Mouse (Mus musculus) activated CD4-positive, CD25-positive, alpha-beta regulatory T cell, adult 4 months (primary cell): ENCODE results near the gene Cwf19l1. TPM values are rescaled to one million over a fixed set of nuclear protein-coding genes. Genes with fewer than 3 reads are reported as not detected.
A peak's percentile ranks its signal among the peaks of the same experiment; 100 is the strongest.
"Not testable (repeated sequence)": the region's sequence is repeated elsewhere in the genome, so short reads cannot be mapped to it uniquely, and the experiment has no call there.

Source experiments
- ATAC-seq: one replicate; pipeline ENCODE4 v1.8.0; 2017
- polyA plus RNA-seq, 2 experiments: library from polyadenylated mRNA; unstranded; fragments of 100-300 nt; shearing (Covaris generic); gene quantifications; one replicate each; pipeline ENCODE4 v1.2.1; 2017

The Cwf19l1 gene
- polyA plus RNA-seq, result 10 to 100 TPM; 25.7 to 31.2 TPM

DNA sequence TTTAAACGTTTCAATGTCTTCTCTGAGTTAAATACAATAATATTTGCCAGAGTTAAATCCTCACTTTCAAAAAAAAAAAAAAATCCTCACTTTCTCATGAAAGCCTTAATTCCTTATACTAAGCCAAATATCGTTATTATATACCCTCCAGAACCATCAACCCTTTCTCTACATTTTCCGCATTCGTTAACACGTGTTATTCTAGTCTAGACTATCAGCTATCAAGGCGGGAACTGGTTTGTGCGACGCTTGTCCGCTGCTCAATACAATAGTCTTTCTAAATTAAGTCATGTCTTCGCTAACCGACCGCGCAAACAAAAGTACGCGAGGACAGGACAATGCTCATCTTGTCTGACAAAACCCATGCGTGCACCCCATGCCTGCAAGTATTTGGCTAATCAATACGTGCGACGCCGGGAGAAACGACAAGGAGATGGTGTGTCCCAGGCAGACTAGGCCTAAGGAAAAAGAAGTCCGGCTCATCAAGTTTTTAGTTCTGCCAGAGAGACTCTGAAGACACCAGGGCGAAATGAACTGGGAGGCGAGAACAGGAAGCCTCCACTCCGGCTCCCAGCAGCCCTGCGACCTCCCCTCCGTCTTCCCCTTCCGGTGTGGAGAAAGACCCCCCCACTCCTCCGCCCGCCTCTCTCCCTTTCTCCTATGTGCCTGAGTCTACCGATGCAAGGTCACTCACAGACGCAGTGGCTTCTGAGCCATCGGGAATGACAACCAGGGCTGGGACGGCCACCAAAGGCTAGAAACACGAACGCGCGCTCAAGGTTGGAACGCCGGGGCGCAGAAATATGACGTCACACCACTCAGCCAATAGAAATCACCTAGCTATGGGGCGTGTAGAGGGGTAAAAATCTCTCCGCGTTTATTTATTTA lies at the start of gene Cwf19l1:
Cwf19l1 (minus strand) TSS at position 805 of the 888 bp plus-strand sequence.
- ATAC-seq, result peak; percentile 86

DNA sequence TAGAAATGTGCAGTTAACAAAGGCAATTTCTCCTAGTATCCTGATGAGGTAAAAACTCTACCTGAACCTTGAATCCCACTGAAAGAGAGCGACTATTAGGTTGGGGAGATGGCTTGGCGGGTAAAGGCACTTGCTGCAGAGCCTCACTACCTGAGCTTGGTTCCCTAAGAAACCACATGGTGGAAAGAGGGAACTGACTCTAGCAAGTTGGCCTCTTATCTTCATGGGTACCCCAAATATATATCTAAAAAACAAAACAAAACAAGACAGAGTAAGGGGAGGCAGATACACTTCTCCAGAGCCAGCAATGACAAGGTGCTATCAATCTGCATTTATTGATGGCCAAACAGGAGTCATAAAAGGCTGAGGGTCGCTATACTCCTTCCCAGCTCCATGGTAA lies 48.3 kb upstream of the Cwf19l1 start:
- no peak for ATAC-seq

DNA sequence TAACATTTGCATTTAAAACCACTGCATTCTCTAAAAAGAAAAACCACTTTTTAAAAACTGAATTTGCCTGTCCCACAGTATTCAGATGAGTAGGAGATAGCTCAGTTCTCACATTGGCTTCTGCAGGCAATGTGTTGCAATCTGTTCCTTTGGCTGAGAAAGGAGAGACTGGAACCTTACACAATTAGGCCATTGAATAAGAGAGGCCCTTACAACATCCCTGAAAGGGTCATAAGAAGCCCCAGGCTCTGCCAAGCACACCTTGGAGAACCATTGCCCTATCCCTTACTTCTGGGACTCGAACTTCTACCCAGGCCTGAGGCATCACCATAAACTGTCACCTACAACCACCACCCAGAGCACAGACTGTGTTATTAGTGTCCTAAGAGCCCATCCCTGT lies 44.8 kb upstream of the Cwf19l1 start:
- ATAC-seq, result no peak

DNA sequence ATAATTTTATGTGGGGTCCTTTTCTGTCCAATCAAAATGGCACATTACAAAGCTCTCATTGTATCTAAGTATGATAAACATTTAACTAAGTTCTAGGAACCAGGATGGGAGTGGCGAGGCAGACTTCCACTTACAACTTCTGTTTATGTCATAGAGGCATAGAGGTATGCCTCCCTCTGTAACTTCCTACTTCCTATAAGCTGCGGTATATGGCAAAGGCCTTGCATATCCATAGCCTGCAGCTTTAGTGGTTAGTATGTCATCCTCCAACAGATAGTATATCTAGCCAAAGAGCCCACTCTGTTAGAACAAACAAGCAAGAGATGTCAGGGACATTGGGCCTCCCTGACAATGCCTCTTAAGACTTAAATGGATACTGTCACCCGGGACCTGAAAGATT lies 41.1 kb upstream of the Cwf19l1 start:
- ATAC-seq, result no peak

DNA sequence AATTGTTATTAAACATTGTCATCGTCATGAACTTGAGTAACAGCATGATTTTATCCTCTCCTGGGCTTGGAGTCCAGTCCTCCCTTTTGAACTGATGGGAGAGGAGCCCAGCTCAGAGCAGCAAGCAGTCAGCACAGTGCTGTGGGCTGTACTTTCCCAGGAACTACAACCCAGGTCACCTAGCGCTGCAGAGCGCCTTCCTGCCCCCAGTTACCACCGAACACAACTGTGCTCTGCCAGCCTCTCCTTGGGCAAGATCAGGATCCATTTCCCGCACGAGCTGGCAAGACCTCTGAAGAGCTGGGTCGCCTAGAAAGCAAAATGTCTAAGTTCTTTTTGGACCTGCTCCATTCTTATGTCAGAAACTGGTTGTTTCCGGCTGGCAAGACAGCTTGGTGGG lies 39.2 kb upstream of the Cwf19l1 start:
- no peak for ATAC-seq

DNA sequence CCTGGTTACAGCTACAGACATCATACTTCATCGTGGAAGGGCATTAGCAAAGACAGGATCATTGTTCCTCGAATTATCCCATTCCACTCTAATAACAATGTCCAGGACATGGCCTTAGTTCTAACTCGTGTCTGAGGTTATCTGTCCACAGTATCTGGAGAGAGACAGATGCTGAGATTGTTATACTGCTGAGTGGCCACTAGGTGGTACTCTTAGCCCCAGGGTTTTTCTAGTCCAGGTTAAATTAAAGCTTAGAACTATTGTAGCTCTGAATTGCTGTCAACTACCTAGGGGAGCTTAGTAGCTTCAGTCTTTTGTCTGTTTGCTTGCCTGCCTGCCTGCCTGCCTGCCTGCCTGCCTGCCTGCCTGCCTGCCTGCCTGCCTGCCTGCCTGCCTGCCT lies 25.8 kb upstream of the Cwf19l1 start:
- no peak for ATAC-seq

DNA sequence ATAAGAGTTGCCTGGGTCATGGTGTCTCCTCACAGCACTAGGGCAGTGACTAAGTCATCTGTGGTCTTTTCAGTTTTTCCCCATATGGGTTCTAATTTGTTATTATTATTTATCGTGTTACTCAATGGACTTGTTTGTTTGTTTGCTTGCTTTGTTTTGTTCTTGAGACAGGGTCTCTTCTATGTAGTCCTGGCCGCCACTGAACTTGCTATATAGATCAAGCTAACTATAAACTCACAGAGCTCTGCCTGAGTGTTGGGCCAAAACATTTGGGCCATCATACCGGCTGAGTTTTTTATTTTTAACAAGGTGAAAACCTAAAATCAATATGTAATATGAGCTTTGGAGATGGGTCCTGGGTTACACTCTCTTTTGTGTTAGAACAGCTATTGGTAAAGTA lies 23.7 kb upstream of the Cwf19l1 start:
- ATAC-seq, result no peak

DNA sequence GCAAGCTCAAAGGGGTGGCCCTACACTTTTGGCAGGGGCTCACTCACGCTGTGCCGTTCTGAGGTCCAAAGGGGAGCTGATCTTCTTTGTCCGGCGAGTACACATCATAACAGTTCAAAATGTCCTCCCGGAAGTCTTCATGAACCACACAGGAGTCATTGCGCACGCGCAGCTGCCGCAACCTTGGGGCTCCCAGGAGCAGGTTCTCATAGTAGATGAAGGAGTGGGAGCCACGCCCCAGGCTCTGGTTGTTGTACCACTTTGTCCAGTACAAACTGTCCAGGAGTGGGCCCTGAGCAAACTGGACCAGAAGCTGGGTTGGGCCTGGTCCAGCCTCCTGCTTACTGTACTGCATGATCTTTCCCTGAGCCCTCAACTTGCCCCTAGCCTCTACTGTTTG lies 21.3 kb upstream of the Cwf19l1 start:
- no peak for ATAC-seq

DNA sequence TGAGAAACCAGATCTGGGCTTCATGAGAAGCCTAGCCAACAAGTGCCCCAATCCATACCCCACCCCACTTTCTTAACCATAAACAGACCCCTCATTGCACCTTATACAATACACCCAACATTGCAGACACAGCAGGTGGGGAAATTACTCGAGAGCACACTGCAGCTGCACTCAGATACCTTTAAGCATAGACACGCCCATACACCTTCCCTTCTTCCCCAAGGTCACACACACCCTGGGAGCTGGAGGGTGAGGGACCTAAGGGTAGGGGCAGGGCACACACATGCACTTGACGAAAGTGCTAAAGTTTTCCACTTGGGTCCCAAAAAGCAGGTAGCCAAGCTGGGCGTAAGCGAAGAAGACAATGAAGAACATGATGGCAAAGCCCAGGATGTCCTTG lies 18.1 kb upstream of the Cwf19l1 start:
- no peak for ATAC-seq

DNA sequence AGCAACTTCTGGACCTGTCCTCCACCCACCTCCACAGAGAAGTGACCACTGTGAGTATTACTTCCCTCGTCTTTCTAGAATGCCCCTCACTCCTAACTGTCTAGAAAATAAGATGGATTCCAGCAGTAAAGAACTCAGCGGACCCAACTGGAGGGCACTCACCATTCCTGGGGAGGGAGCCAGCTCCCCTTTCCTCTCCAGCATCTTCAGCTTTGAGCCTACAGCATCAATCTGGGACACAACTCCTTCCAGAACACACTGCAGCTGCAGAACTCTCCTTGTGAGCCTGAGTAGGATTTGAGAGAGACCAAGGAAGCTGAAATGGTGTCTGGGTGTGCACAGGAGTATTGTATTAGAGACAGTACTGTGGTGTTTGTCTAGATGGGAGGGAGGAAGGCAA lies 13.3 kb upstream of the Cwf19l1 start:
- no peak for ATAC-seq

DNA sequence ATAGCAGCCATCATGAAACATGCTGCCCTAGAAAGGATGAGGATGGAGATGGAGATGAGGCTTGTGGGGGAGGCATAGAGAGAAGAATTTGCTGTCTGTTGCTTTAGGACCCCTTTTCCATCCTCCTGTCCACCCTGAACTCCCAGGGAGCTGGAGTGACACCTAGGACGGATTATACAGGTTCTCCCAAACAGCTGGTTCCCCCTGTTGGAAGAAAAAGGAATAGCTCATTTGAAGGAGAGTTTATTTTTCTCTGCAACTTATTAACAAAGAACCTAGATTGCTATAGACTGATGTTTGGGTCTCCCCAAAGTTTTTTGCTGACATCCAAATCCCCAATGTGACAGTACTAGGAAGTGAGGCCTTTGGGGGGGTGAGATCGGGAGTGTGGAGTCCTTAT lies 12.7 kb upstream of the Cwf19l1 start:
- no peak for ATAC-seq

DNA sequence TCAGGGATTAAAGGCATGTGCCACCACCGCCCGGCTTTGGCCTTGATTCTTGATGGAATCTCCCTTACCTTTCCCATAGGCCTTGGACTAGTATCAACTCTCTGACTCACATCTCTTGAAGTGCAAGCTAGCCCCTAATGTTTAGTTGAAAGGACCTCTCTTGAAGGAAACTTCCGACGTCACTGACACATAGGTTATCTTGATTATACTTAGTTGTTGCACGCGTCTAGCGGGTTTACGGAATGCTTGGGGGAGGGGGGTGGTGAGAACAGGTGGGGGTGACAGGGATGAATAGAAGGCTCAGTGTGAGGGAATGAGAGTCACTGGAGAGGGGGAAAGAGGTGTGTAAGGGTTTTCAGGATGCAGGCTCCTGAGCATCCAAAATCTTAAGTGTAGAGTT lies 11.3 kb upstream of the Cwf19l1 start:
- no peak for ATAC-seq

DNA sequence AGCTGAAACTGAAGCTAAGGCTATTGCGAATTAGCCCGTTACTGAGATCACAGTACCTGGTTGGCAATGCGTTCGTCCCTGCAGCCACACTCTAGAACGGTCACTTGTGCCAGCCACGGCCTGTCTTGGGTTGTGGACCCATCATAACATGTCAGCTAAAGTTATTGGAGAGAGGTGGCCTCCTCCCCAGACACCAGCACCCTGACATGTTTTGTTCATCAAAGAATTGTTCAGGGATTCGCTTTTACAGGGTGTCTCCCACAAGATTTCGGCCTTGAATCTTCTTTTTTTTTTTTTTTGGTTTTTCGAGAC lies 10.8 kb upstream of the Cwf19l1 start:
- ATAC-seq, result no peak

DNA sequence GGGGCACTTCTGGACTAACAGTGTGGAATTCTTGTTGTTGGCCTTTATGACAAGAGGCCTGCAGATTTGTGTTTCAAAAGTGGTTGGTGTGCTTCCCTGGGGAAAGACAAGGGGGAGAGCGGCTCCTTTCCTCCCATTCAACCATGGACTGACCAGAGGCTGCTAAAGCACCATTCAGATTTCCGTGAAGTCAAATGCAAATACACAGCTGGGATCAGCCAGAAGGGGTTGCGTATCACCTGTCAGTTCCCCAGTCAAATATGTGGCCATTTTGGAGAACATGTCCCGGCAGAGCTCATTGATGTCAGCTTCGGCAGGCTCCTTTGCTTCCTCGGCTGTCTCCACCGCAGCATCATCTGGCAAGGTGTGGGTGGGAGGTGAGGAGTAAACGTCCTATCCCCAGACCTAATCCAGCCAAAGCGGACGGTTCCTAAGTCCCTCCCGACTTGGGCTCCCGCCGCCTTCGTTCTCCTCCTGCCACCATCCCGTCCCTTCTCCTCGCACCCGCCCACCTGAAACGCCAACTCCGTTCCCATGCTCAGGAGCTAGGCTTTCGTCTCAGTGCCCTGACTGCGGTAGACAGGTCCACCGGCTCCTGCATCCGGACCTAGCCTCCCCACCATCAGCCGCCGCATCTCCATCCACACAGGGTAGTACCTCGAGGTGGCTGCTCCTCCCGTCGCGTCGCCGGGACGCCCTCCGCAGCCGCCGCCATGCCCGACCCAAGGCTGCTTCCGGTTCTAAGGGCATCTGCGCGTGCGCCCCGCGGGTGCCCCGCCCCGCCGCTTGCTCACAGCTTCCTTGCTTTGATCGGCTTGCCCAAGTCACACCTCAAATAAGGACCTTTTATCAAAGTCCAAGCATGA lies 10.3 kb upstream of the Cwf19l1 start, which contains the start of gene Bloc1s2:
Bloc1s2 (minus strand) TSS at position 745 of the 866 bp plus-strand sequence.
- ATAC-seq, result peak; percentile 88

DNA sequence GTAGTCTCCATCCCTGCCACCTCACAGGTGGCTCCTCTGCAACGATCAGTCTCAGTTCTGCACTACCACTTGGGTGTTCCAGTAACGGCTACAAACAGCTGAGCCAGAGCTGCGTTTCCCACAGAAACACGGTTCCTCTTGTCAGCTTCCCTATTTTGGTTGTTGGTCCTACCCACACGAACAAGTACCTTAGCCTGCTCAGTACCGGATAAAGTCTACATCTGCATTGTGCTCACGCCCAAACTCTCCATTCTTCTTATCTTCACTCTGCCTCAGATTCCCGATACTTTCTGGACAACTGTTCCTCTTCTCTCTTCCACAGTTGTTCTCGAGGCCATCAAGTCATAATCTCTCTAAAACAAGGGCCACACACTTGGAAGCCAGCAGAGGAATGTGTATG lies 8.7 kb upstream of the Cwf19l1 start:
- ATAC-seq, result no peak

DNA sequence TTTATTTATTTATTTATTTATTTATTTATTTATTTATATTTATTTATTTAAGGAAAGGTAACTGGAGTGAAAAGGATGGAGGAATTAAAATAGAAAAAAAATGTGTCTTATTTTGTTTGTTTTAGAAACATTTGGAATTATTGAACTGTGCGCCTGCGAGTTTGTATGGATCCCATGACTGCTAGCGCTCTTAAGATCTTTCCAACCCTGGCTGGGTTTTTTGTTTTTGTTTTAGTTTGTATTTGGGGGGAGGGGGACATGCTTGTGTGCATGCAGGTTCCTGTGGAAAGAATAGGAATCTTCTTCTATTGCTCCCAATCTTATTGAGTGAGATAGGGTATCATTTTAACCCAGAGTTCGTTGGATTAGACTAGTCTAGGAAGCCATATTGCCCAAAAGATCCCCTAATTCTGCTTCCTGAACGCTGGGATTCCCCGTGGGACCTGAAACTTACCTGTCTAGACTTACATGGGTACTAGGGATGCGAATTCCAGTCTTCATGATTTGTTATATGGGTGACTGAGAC lies 347 bp upstream of the Cwf19l1 start:
- ATAC-seq, result no peak

DNA sequence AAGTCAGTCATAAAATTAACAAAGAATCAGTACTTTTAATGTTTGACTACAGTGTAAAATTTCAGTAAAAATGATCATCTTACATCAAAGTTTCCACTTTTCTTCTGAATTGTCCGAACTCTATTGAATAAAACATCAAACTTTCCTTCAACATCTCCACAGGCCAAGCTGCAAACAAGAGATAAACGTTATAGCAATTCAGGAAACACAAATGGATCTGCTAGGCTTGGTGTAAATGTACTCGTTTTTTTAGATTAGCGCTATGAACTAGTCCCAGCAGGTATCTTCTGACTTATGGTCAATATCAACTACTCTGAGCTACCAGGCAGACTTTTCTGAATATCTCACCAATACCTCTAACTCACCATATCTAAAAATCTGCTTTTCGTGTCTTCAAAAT lies 2.8 kb downstream of the Cwf19l1 start:
- no peak for ATAC-seq

DNA sequence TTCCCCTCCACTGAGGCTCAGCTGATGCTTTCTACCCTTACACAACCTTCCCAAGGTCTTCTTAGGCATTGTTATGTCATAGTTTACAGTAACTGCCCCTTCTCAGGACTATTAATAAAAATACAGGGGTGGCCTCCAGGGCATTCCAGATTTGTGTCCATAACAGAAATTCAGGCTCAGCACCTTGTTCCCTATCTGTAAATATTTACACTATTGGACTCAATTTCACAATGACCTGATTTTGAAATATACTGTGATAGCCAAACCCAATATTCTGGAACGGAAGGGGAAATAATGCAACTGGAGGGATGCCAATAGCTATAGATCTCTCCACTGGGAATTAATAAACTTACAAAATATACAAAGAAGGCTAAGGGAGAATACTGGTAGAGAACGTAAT lies 7.1 kb downstream of the Cwf19l1 start:
- ATAC-seq, result no peak

DNA sequence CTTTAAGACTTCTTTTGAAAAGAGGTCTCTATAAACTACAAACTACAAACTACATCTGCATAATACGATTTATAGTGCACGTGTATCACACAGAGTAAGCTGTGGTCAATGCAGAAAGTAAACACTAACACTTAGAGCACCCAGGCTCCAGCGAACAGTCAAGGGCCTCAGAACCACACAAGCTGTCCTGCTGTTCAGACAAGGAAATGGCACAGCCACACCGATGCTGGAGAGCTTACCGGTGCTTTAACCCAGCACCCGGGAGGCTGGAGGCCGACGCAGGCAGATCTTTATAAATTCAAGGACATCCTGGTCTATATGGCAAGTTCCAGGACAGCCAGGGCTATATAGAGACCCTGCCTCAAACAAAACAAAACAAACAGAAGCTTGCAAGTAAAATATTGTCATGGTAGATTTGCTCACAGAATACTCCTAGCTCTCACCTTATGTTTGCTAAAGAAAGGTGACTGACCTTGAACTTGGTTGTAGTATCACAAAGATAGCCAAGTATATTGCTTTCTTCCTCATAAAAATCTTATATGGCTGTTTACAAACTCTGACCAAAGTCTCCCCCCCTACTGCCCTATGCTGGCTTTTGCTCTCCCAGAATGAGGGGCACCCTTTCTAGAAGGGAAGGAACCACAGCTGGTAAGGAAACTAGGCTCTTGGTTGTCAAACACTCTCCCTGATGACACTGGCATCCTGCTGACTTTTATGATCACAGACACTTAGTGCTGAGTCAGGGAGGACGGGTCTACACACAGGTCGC lies 7.8 kb downstream of the Cwf19l1 start:
- ATAC-seq, result no peak

DNA sequence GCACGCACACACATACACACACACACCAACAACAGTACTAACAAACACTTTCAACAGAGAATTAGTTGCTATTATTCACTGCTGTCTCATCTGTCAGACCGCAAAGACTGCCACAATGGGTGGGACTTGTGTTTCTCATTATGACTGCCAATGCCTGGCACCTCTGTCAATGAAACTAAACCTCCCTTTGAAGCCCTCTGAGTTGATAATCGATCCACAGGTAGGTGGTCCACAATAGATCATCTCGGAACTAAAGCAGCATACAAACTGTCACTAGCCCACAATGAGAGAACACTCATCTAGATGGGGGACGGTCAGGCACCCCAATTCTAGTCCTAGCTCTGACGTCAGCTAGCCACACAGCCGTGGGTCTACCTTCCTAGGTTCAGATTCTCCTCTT lies 14.5 kb downstream of the Cwf19l1 start:
- no peak for ATAC-seq

DNA sequence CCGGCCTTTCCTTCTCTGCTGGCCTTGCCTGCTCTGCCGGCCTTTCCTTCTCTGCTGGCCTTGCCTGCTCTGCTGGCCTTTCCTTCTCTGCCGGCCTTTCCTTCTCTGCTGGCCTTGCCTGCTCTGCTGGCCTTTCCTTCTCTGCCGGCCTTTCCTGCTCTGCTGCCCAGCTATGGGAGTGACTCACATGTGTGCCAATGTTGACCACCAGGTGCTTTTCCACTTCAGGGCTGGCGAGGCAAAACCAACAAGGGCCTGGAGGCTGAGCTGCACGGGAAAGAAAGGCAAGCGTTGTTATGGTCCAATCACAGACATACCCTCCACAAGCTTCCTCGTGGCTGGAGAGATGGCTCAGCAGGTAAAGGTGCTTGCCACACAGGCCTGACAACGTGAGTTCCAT lies 15.0 kb downstream of the Cwf19l1 start:
- ATAC-seq, result not testable (repeated sequence)

DNA sequence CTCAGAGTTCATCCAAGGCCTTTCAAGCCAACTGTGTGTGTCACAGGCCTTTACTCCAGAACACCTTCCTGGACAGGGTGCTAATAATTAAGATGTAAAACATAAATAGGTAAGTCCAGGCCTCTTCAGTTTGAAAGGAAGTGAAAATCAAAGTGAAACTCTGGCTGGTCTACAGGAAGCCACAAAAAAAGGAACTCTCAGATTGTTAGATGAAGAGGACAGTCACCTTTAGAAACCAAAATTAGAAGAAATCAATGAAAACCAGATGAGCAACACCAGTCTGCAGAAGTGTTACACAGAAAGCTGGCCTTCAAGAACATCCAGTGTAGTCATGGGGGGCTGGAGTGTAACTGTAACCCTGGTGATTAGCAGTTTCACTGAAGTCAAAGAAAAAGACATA lies 17.9 kb downstream of the Cwf19l1 start:
- no peak for ATAC-seq

DNA sequence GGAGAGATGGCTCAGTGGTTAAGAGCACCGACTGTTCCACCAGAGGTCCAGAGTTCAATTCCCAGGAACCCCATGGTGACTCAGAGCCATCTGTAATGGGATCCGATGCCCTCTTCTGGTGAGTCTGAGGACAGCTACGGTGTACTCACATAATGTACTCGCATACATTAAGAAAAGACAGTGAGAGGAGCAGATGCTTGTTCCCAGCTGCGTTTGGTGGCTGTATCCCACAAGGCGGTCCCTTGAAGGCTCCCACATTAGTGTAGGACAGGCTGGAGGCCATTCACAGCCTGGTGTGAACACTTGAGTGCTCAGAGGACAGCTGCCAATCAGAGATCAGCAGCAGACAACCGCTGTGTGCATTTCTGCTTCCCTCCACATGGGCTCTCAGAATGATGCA lies 24.0 kb downstream of the Cwf19l1 start:
- no peak for ATAC-seq
